Mouse (Mus musculus): ENCODE measurements around the gene Ngfr.

- TF ChIP-seq POLR2A (IDR thresholded peaks at IDR 0.05; ENCODE audit: borderline replicate concordance, control insufficient read depth, low read depth, low read length): no peak
- TF ChIP-seq CTCF (IDR thresholded peaks at IDR 0.05; ENCODE audit: control insufficient read depth, insufficient read depth, low read length): no peak
Observed at GRCm38 (mm10) chr11:95594686-95595212, 7.2 kb upstream of the Ngfr start.

Data from bone marrow, adult 2 months (tissue).